Mouse (Mus musculus) kidney, postnatal 0 days (tissue): ENCODE results near the gene Golga5. TPM values are rescaled to one million over a fixed set of nuclear protein-coding genes. Genes with fewer than 3 reads are reported as not detected.

ENCODE experiments used
- ATAC-seq: fragments of 200-750 bp; cut with Nextera tagmentation; replicated peaks from 2 replicates; pipeline ENCODE4 v1.8.0; 2017; ENCODE audit warnings: low read depth, moderate number of reproducible peaks, moderate TSS enrichment, moderate library complexity; ENCODE audit not compliant: low FRiP score
- DNase-seq: peaks from one replicate; pipeline ENCODE4 v3.0.0-alpha.2; 2016; ENCODE audit warnings: low spot score
- H3K27ac ChIP-seq: fragments of 300-500 bp; sonication (generic); 2 replicates; pipeline ENCODE4 v1.5.1; 2014; ENCODE audit warnings: mild to moderate bottlenecking
- H3K27me3 ChIP-seq: fragments of 300-500 bp; sonication (generic); 2 replicates; pipeline ENCODE4 v1.6.1; 2014; ENCODE audit warnings: low read length, mixed read lengths; ENCODE audit not compliant: insufficient read depth
- H3K36me3 ChIP-seq: fragments of 300-500 bp; sonication (generic); 2 replicates; pipeline ENCODE4 v1.6.1; 2014; ENCODE audit warnings: low read length, mixed read lengths; ENCODE audit not compliant: insufficient read depth
- H3K4me1 ChIP-seq: fragments of 300-500 bp; sonication (generic); replicated peaks from 2 replicates; pipeline ENCODE4 v1.6.1; 2014; ENCODE audit warnings: antibody characterized with exemption, low read length, mixed read lengths; ENCODE audit not compliant: insufficient read depth
- H3K4me2 ChIP-seq: fragments of 300-500 bp; sonication (generic); 2 replicates; pipeline ENCODE4 v1.6.1; 2014; ENCODE audit warnings: mild to moderate bottlenecking, low read length, moderate library complexity, mixed read lengths
- H3K4me3 ChIP-seq: fragments of 300-500 bp; sonication (generic); replicated peaks from 2 replicates; pipeline ENCODE4 v1.5.1; 2014; ENCODE audit warnings: low read depth, low read length
- H3K9ac ChIP-seq: fragments of 300-500 bp; sonication (generic); 2 replicates; pipeline ENCODE4 v1.6.1; 2014; ENCODE audit warnings: low read depth, low read length
- H3K9me3 ChIP-seq: fragments of 300-500 bp; sonication (generic); replicated peaks from 2 replicates; pipeline ENCODE4 v1.6.1; 2016; ENCODE audit warnings: low read length, inconsistent platforms, mixed read lengths
- CTCF ChIP-seq: IDR thresholded peaks from 2 replicates; pipeline ENCODE4 v1.5.1; 2016; ENCODE audit warnings: antibody characterized with exemption, low read depth, mild to moderate bottlenecking, moderate library complexity
- WGBS: fragments of 180-500 bp; shearing (Covaris S2); extraction: QIAGEN DNeasy Blood & Tissue Kit; methylation state at CpG from one replicate; pipeline ENCODE4 v1.1.7; 2014; 5-methylcytosine and 5-hydroxymethylcytosine counted together
- polyA plus RNA-seq: library from polyadenylated mRNA; unstranded; fragments of >200 nt; fragmentation: Nextera tagmentation; extraction: Ambion mirVana; gene quantifications from 2 replicates; pipeline ENCODE4 v1.2.1, GENCODE M21; 2015

The Golga5 gene
- polyA plus RNA-seq, 1 experiment from 2014 or later: 36.4 TPM

- no peaks in the 10 kb centered on the region for H3K27me3 ChIP-seq
- 49% methylated on average over 10 of the region's 10 CpGs for WGBS
- peak overlapping the region; percentile 10; the same call in 1 of the 2 replicates for H3K4me2 ChIP-seq
- H3K9ac ChIP-seq: no peak overlapping the region
- no peak for DNase-seq
- H3K4me3 ChIP-seq: no peak overlapping the region
- no peaks in the 10 kb centered on the region for H3K4me1 ChIP-seq
- 0 out of 2 replicates have a peak overlapping the region, but pooled peaks have one; percentile 6 for H3K27ac ChIP-seq
- no peaks in the 10 kb centered on the region for H3K9me3 ChIP-seq
- no peaks in the 10 kb centered on the region for H3K36me3 ChIP-seq
- ATAC-seq: no peak
- TF ChIP-seq CTCF: no peak
Measured at GRCm38 (mm10) chr12:102436939-102437526, 31.9 kb upstream of the Golga5 start.

GRCm38 (mm10) chr12:102437952-102438351 lies 31.0 kb upstream of the Golga5 start:
- Histone ChIP-seq H3K27ac (no peak overlapping the region), H3K4me1 (no peaks in the 10 kb centered on the region), H3K4me2 (peak overlapping the region; percentile 65), H3K4me3 (0 out of 2 replicates have a peak overlapping the region, but pooled peaks have one; percentile 4), H3K36me3 (no peaks in the 10 kb centered on the region), H3K9ac (0 out of 2 replicates have a peak overlapping the region, but pooled peaks have one; percentile 19), H3K27me3 (no peaks in the 10 kb centered on the region), H3K9me3 (no peaks in the 10 kb centered on the region)
- DNase-seq (no peak), ATAC-seq (no peak)
- no peak for TF ChIP-seq CTCF
- 62% methylated on average over 5 of the region's 5 CpGs for WGBS

- no peak for DNase-seq
Measured at GRCm38 (mm10) chr12:102438983-102439631, 29.8 kb upstream of the Golga5 start.

DNA sequence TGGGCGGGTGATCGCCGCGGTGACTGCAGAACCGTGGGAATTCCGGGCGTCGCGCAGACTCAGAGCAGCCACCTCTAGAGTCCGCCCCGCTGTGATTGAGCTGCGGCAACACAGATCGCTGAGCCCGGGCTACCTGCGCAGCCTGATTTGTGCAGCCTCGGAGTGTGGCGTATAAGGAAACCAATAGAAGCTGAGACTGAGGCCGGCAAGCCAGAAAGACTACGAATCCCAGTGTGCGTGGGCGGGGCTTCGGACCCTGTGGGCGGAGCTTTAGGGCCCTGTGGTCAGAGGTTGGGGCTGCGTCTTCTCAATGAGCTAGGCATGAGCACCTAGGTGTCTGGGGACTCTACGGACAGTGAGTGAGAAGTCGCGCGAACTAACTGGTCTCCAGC lies 29.3 kb upstream of the Golga5 start, which contains the start of gene Lgmn:
Lgmn (minus strand) TSS at position 182 of the 392 bp plus-strand sequence.
- Histone ChIP-seq H3K4me2 (peak within 1 kb of the TSS; percentile 65), H3K9me3 (no peaks in the 10 kb centered on the region), H3K27ac (peak within 1 kb of the TSS; percentile 28; the same call in 1 of the 2 replicates), H3K4me3 (peak within 1 kb of the TSS; percentile 51), H3K4me1 (no peaks in the 10 kb centered on the region), H3K36me3 (no peaks in the 10 kb centered on the region), H3K27me3 (no peaks in the 10 kb centered on the region), H3K9ac (peak within 1 kb of the TSS; percentile 71)
- no peak for TF ChIP-seq CTCF
- ATAC-seq: peak; percentile 100
- WGBS: under 1% methylated on average over 28 of the region's 28 CpGs
- DNase-seq: peak; percentile 99

More at GRCm38 (mm10) chr12:102438983-102439631, 29.8 kb upstream of the Golga5 start:
- Histone ChIP-seq H3K4me2 (peak overlapping the region; percentile 65), H3K9ac (peak overlapping the region; percentile 71), H3K27me3 (no peaks in the 10 kb centered on the region), H3K27ac (0 out of 2 replicates have a peak overlapping the region, but pooled peaks have one; percentile 28), H3K4me3 (peak overlapping the region; percentile 51), H3K4me1 (no peaks in the 10 kb centered on the region), H3K9me3 (no peaks in the 10 kb centered on the region), H3K36me3 (no peaks in the 10 kb centered on the region)
- TF ChIP-seq CTCF: no peak
- WGBS: 2% methylated on average over 20 of the region's 20 CpGs
- peak; percentile 8; the same call in 1 of the 2 replicates for ATAC-seq

DNA sequence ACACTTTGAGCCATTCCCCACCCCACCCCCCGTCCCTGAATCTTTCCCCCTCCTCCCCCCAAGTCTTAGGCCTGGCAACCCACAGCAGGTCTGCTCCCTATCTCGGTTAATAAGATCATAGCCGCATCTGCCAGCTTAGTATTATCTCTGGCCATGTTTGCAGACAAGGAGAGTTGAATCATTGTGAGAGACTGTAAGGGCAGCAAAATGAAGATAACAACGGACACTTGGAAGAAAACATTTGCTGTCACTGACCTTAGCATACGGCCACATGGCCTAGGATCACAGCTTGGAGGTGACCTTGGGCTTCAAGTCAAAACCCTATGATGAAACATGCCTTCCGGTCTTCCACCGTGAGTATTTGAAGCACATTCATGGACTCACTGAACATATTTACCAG lies 28.4 kb upstream of the Golga5 start:
- ATAC-seq (no peak), DNase-seq (no peak)
- Histone ChIP-seq H3K4me2 (no peak overlapping the region), H3K4me3 (no peak overlapping the region), H3K27me3 (no peaks in the 10 kb centered on the region), H3K27ac (no peak overlapping the region), H3K4me1 (no peaks in the 10 kb centered on the region), H3K36me3 (no peaks in the 10 kb centered on the region), H3K9ac (no peak overlapping the region), H3K9me3 (no peaks in the 10 kb centered on the region)
- WGBS: 82% methylated on average over 7 of the region's 7 CpGs
- TF ChIP-seq CTCF: no peak

- no peak overlapping the region for H3K9ac ChIP-seq
- H3K27ac ChIP-seq: no peak overlapping the region
- H3K4me3 ChIP-seq: no peak overlapping the region
- ATAC-seq (no peak), DNase-seq (no peak)
- 39% methylated on average over 6 of the region's 6 CpGs for WGBS
- H3K36me3 ChIP-seq: no peaks in the 10 kb centered on the region
- H3K9me3 ChIP-seq: no peaks in the 10 kb centered on the region
- no peaks in the 10 kb centered on the region for H3K4me1 ChIP-seq
- no peak for TF ChIP-seq CTCF
- H3K4me2 ChIP-seq: no peak overlapping the region
- H3K27me3 ChIP-seq: no peaks in the 10 kb centered on the region
Measured at GRCm38 (mm10) chr12:102441141-102441540, 27.8 kb upstream of the Golga5 start.
